Mouse (Mus musculus): ENCODE results near the gene Grin1. TPM values are rescaled to one million over a fixed set of nuclear protein-coding genes. Genes with fewer than 3 reads are reported as not detected.
A peak's percentile ranks its signal among the peaks of the same experiment; 100 is the strongest.

Gene Grin1
- polyA plus RNA-seq, 1 experiment from 2014 or later, result 0.93 TPM

- peak; percentile 97 for DNase-seq (ENCODE audit: low spot score)
- H3K27ac ChIP-seq, result peak within 1 kb of the TSS; percentile 94
- no peaks in the 10 kb centered on the region for H3K27me3 ChIP-seq (ENCODE audit: insufficient read depth, poor library complexity, severe bottlenecking)
- peaks cover 13% of the 10 kb centered on the region for H3K4me1 ChIP-seq
- peaks cover 26% of the 10 kb centered on the region for H3K36me3 ChIP-seq
- H3K4me3 ChIP-seq, result peak within 1 kb of the TSS; percentile 84
- no peaks in the 10 kb centered on the region for H3K9me3 ChIP-seq
- under 1% methylated on average over 39 of the region's 39 CpGs for WGBS
Observed at GRCm38 (mm10) chr2:25255284-25255779, 63.7 kb downstream of the Grin1 start, which contains the start of gene Tmem203. Tmem203 (plus strand) TSS chr2:25255439.

GRCm38 (mm10) chr2:25252331-25252730 lies 66.7 kb downstream of the Grin1 start:
- H3K36me3 ChIP-seq, result peaks cover 56% of the 10 kb centered on the region
- peaks cover 13% of the 10 kb centered on the region for H3K4me1 ChIP-seq
- H3K9me3 ChIP-seq, result no peaks in the 10 kb centered on the region
- H3K27me3 ChIP-seq (ENCODE audit: insufficient read depth, poor library complexity, severe bottlenecking), result no peaks in the 10 kb centered on the region
- WGBS, result 90% methylated on average over 1 of the region's 1 CpGs
- no peak overlapping the region for H3K4me3 ChIP-seq
- no peak overlapping the region for H3K27ac ChIP-seq
- DNase-seq (ENCODE audit: low spot score), result no peak

- Histone ChIP-seq H3K4me1 (peaks cover 17% of the 10 kb centered on the region), H3K4me3 (no peak within 1 kb of the TSS), H3K9me3 (no peaks in the 10 kb centered on the region), H3K36me3 (peaks cover 61% of the 10 kb centered on the region), H3K27me3 (ENCODE audit: insufficient read depth, poor library complexity, severe bottlenecking) (peaks cover 30% of the 10 kb centered on the region), H3K27ac (no peak within 1 kb of the TSS)
- DNase-seq (ENCODE audit: low spot score), result no peak
- 81% methylated on average over 10 of the region's 10 CpGs for WGBS
Observed at GRCm38 (mm10) chr2:25246183-25247072, 72.6 kb downstream of the Grin1 start, which contains the start of gene AL732309.1. AL732309.1 (minus strand) TSS chr2:25246863.

GRCm38 (mm10) chr2:25244144-25244543 lies 74.8 kb downstream of the Grin1 start:
- Histone ChIP-seq H3K4me3 (no peak overlapping the region), H3K27ac (no peak overlapping the region), H3K27me3 (ENCODE audit: insufficient read depth, poor library complexity, severe bottlenecking) (peaks cover 37% of the 10 kb centered on the region), H3K9me3 (no peaks in the 10 kb centered on the region), H3K36me3 (peaks cover 39% of the 10 kb centered on the region), H3K4me1 (peaks cover 30% of the 10 kb centered on the region)
- DNase-seq (ENCODE audit: low spot score), result no peak
- WGBS, result 85% methylated on average over 4 of the region's 4 CpGs

- Histone ChIP-seq H3K4me3 (peak overlapping the region; percentile 70; the same call in 1 of the 2 replicates), H3K27ac (no peak overlapping the region), H3K4me1 (peaks cover 30% of the 10 kb centered on the region), H3K27me3 (ENCODE audit: insufficient read depth, poor library complexity, severe bottlenecking) (peaks cover 37% of the 10 kb centered on the region), H3K36me3 (peaks cover 31% of the 10 kb centered on the region), H3K9me3 (no peaks in the 10 kb centered on the region)
- WGBS, result 80% methylated on average over 8 of the region's 8 CpGs
- DNase-seq (ENCODE audit: low spot score), result no peak
Observed at GRCm38 (mm10) chr2:25243342-25243741, 75.6 kb downstream of the Grin1 start.

GRCm38 (mm10) chr2:25242101-25242506 lies 76.9 kb downstream of the Grin1 start, which contains the start of the genes Rnf208 and Cysrt1:
Rnf208 (plus strand) TSS chr2:25242255.
Cysrt1 (minus strand) TSS chr2:25242452.
- DNase-seq (ENCODE audit: low spot score), result no peak
- Histone ChIP-seq H3K27me3 (ENCODE audit: insufficient read depth, poor library complexity, severe bottlenecking) (peaks cover 46% of the 10 kb centered on the region), H3K4me3 (peak within 1 kb of the TSS; percentile 70), H3K9me3 (no peaks in the 10 kb centered on the region), H3K4me1 (peaks cover 30% of the 10 kb centered on the region), H3K36me3 (peaks cover 19% of the 10 kb centered on the region; the same call in 1 of the 2 replicates), H3K27ac (peak within 1 kb of the TSS; percentile 81)
- WGBS, result under 1% methylated on average over 59 of the region's 59 CpGs

- WGBS, result 23% methylated on average over 6 of the region's 6 CpGs
- no peak for DNase-seq (ENCODE audit: low spot score)
- Histone ChIP-seq H3K4me3 (peak overlapping the region; percentile 70), H3K27ac (no peak overlapping the region), H3K27me3 (ENCODE audit: insufficient read depth, poor library complexity, severe bottlenecking) (peaks cover 49% of the 10 kb centered on the region), H3K9me3 (no peaks in the 10 kb centered on the region), H3K36me3 (peaks cover 16% of the 10 kb centered on the region; the same call in 1 of the 2 replicates), H3K4me1 (peaks cover 34% of the 10 kb centered on the region)
Observed at GRCm38 (mm10) chr2:25241438-25241775, 77.6 kb downstream of the Grin1 start.

Other genes with a start within 250 kb of the Grin1 start
- gene Entpd8, start 238.9 kb downstream of the Grin1 start, polyA plus RNA-seq (2016; fragmentation: Nextera tagmentation; extraction: Ambion mirVana), result 0.13 TPM in 1 of 2 replicates, not detected in the other
- 0.14 TPM in 1 of 2 replicates, not detected in the other for gene Noxa1, start 224.0 kb downstream of the Grin1 start, polyA plus RNA-seq (2016; fragmentation: Nextera tagmentation; extraction: Ambion mirVana)
- 5.7 and 5.9 TPM in 2 replicates for gene Nrarp, start 138.4 kb downstream of the Grin1 start, polyA plus RNA-seq (2016; fragmentation: Nextera tagmentation; extraction: Ambion mirVana)
- 7.7 and 8.4 TPM in 2 replicates for gene Tor4a, start 122.3 kb downstream of the Grin1 start, polyA plus RNA-seq (2016; fragmentation: Nextera tagmentation; extraction: Ambion mirVana)
- gene Nelfb, start 107.7 kb downstream of the Grin1 start, polyA plus RNA-seq (2016; fragmentation: Nextera tagmentation; extraction: Ambion mirVana), result 90.9 and 99.8 TPM in 2 replicates
- 0.10 TPM in 1 of 2 replicates, not detected in the other for gene Stpg3, start 104.5 kb downstream of the Grin1 start, polyA plus RNA-seq (2016; fragmentation: Nextera tagmentation; extraction: Ambion mirVana)
- 0.92 TPM in 1 of 2 replicates, not detected in the other for gene Fam166a, start 100.4 kb downstream of the Grin1 start, polyA plus RNA-seq (2016; fragmentation: Nextera tagmentation; extraction: Ambion mirVana)
- gene Tubb4b, start 94.5 kb downstream of the Grin1 start, polyA plus RNA-seq (2016; fragmentation: Nextera tagmentation; extraction: Ambion mirVana), result 544 and 610 TPM in 2 replicates
- gene Slc34a3, start 84.8 kb downstream of the Grin1 start, polyA plus RNA-seq (2016; fragmentation: Nextera tagmentation; extraction: Ambion mirVana), result not detected in 2 replicates
- gene Rnf224, start 82.4 kb downstream of the Grin1 start, polyA plus RNA-seq (2016; fragmentation: Nextera tagmentation; extraction: Ambion mirVana), result 0.08 TPM in 1 of 2 replicates, not detected in the other
- 6.4 and 9.1 TPM in 2 replicates for gene Rnf208, start 76.9 kb downstream of the Grin1 start, polyA plus RNA-seq (2016; fragmentation: Nextera tagmentation; extraction: Ambion mirVana)
- gene Cysrt1, start 76.7 kb downstream of the Grin1 start, polyA plus RNA-seq (2016; fragmentation: Nextera tagmentation; extraction: Ambion mirVana), result not detected in 2 replicates
- gene AL732309.1, start 72.3 kb downstream of the Grin1 start, polyA plus RNA-seq (2016; fragmentation: Nextera tagmentation; extraction: Ambion mirVana), result 4.0 and 6.0 TPM in 2 replicates
- gene Tmem203, start 63.7 kb downstream of the Grin1 start, polyA plus RNA-seq (2016; fragmentation: Nextera tagmentation; extraction: Ambion mirVana), result 17.1 and 19.0 TPM in 2 replicates
- 5.1 and 6.4 TPM in 2 replicates for gene Tprn, start 56.6 kb downstream of the Grin1 start, polyA plus RNA-seq (2016; fragmentation: Nextera tagmentation; extraction: Ambion mirVana)
- 164 and 199 TPM in 2 replicates for gene Ssna1, start 46.7 kb downstream of the Grin1 start, polyA plus RNA-seq (2016; fragmentation: Nextera tagmentation; extraction: Ambion mirVana)
- gene Anapc2, start 46.7 kb downstream of the Grin1 start, polyA plus RNA-seq (2016; fragmentation: Nextera tagmentation; extraction: Ambion mirVana), result 101 and 113 TPM in 2 replicates
- gene Tmem210, start 31.0 kb downstream of the Grin1 start, polyA plus RNA-seq (2016; fragmentation: Nextera tagmentation; extraction: Ambion mirVana), result not detected in 2 replicates
- not detected in 2 replicates for gene Lrrc26, start 29.3 kb downstream of the Grin1 start, polyA plus RNA-seq (2016; fragmentation: Nextera tagmentation; extraction: Ambion mirVana)
- gene Man1b1, start 13.2 kb upstream of the Grin1 start, polyA plus RNA-seq (2016; fragmentation: Nextera tagmentation; extraction: Ambion mirVana), result 31.7 and 52.3 TPM in 2 replicates
- gene Dpp7, start 37.2 kb upstream of the Grin1 start, polyA plus RNA-seq (2016; fragmentation: Nextera tagmentation; extraction: Ambion mirVana), result 12.9 and 19.1 TPM in 2 replicates
- gene Uap1l1, start 46.5 kb upstream of the Grin1 start, polyA plus RNA-seq (2016; fragmentation: Nextera tagmentation; extraction: Ambion mirVana), result 9.5 and 12.7 TPM in 2 replicates
- 26.8 and 31.8 TPM in 2 replicates for gene Sapcd2, start 53.1 kb upstream of the Grin1 start, polyA plus RNA-seq (2016; fragmentation: Nextera tagmentation; extraction: Ambion mirVana)
- gene Entpd2, start 76.7 kb upstream of the Grin1 start, polyA plus RNA-seq (2016; fragmentation: Nextera tagmentation; extraction: Ambion mirVana), result not detected in 2 replicates
- gene Npdc1, start 80.2 kb upstream of the Grin1 start, polyA plus RNA-seq (2016; fragmentation: Nextera tagmentation; extraction: Ambion mirVana), result 14.6 and 16.5 TPM in 2 replicates
- gene Fut7, start 104.1 kb upstream of the Grin1 start, polyA plus RNA-seq (2016; fragmentation: Nextera tagmentation; extraction: Ambion mirVana), result not detected in 2 replicates
- gene Abca2, start 109.5 kb upstream of the Grin1 start, polyA plus RNA-seq (2016; fragmentation: Nextera tagmentation; extraction: Ambion mirVana), result 3.5 and 4.7 TPM in 2 replicates
- 0.69 and 1.1 TPM in 2 replicates for gene Clic3, start 137.7 kb upstream of the Grin1 start, polyA plus RNA-seq (2016; fragmentation: Nextera tagmentation; extraction: Ambion mirVana)
- gene Paxx, start 141.9 kb upstream of the Grin1 start, polyA plus RNA-seq (2016; fragmentation: Nextera tagmentation; extraction: Ambion mirVana), result 15.6 and 17.7 TPM in 2 replicates
- gene Ptgds, start 150.9 kb upstream of the Grin1 start, polyA plus RNA-seq (2016; fragmentation: Nextera tagmentation; extraction: Ambion mirVana), result 0.18 and 0.32 TPM in 2 replicates
- not detected in 2 replicates for gene Lcn12, start 174.7 kb upstream of the Grin1 start, polyA plus RNA-seq (2016; fragmentation: Nextera tagmentation; extraction: Ambion mirVana)
- gene Fbxw5, start 181.6 kb upstream of the Grin1 start, polyA plus RNA-seq (2016; fragmentation: Nextera tagmentation; extraction: Ambion mirVana), result 86.0 and 92.1 TPM in 2 replicates
- 4.2 and 6.0 TPM in 2 replicates for gene C8g, start 182.5 kb upstream of the Grin1 start, polyA plus RNA-seq (2016; fragmentation: Nextera tagmentation; extraction: Ambion mirVana)
- gene Traf2, start 227.8 kb upstream of the Grin1 start, polyA plus RNA-seq (2016; fragmentation: Nextera tagmentation; extraction: Ambion mirVana), result 29.7 and 30.9 TPM in 2 replicates
- gene Edf1, start 238.7 kb upstream of the Grin1 start, polyA plus RNA-seq (2016; fragmentation: Nextera tagmentation; extraction: Ambion mirVana), result 336 and 382 TPM in 2 replicates